Mouse (Mus musculus) adrenal gland, adult (tissue): ENCODE data around the gene Zbtb40.
A peak's percentile ranks its signal among the peaks of the same experiment; 100 is the strongest.

Experiments
- DNase-seq, 2 experiments: peaks; one replicate each; pipeline ENCODE4 v3.0.0; 2022 to 2023; ENCODE audit warnings: low spot score in 1 of 2; ENCODE audit not compliant: inconsistent age in 2 of 2

Gene Zbtb40

DNA sequence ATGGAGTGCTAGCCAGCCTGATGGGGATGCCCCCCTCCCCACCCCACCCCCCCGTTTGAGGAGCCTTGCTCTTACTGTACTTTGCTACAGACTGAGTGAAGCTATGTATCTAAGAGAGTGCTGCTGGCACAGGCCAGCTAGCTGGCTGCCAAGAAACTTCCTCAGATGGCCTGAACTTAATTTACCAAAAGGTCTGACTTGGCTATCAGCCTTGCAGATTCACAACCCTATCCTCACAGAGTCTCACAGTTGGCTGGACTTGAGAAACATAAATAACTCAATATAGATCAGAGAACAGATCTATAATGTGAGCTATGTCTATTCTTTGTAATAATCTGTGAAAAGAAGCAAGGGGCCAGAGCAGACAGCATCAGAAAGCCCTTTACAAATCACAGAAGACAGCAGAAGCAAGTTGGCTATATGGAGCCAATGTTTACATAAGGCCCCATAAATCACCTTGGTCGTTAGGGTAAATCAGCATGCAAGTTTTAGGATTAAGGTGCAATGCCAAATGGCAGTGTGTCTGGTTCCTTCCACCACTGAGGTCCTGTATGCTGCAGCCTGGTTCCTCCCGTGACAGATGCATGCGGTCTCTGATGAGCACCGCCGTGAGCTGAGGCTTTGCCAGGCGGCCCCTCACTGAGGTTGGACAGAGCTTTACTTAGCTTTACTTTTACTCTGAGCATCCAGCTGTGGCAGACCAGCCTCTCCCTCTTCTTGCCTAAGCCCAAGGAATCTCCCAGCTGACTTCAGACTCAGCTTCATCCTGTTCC, 15.3 kb downstream of the Zbtb40 start:
- DNase-seq, result peak in 1 of 2 experiments; percentile 34

- DNase-seq, result no peak
These were observed 16.1 kb downstream of the Zbtb40 start for GRCm38 (mm10) chr4:137032456-137032855.

DNA sequence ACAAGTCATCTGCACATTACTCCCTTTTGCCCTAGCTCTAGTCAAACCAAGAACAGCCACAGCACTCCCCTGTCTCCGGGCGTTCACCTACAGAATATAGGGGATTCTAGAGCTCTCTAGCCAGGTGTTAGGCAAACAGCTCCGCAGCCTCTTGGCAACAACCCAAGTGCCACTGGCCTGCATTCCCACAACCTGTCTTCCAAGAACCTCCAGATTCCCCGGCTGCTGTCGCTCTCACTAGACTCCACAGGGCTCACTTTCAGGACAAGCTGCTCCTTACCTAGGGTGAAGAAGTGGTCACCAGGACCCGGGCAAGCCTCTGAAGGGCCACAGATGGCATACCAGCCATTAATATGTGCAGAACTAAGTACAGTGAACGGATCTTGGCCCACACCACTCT, 17.3 kb downstream of the Zbtb40 start:
- DNase-seq, result no peak

DNA sequence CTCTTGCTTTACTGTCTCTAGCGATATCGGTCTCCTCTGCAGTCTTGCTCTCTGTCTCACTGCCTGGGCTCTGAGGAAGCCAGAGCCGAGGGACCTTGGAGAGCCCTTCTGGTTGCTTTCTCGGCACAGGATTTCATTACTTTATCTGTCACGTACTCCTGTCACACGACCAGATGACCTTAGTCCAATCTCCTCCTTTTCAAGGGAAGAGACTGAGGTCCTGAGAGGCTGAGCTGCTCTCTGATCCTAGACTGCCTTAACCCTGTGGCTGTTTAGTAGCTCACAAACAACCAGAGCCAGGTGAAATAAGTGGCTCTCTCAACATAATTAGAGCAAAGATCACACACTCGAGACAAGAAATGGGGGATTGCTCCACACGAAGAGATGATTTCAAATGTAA, 19.3 kb downstream of the Zbtb40 start:
- peak; percentile 42 to 79 for DNase-seq

GRCm38 (mm10) chr4:137027051-137027450, 21.6 kb downstream of the Zbtb40 start:
- DNase-seq, result no peak

- DNase-seq, result peak; percentile 46 to 65
These were observed 23.0 kb downstream of the Zbtb40 start for GRCm38 (mm10) chr4:137025570-137025969.

GRCm38 (mm10) chr4:137025133-137025532, 23.5 kb downstream of the Zbtb40 start:
- no peak for DNase-seq

DNA sequence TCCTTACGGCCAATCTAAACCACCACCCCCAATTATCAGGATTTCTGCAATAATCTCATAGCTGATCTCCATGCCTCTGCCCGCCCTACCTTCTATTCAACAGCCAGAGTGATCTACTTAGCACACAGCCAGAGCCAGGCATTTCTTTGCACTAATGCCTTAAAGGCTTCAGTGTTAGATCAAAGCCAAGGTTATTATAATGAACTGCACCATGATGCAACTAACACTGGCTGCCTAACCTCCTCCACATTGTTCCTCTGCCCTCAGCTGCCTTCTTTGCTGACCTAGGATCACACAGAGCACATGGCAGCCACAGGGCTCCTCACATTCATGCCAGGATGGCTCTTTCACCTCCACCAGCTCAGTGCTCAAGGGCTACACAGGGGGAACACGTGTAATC, 28.5 kb downstream of the Zbtb40 start:
- DNase-seq, result peak in 1 of 2 experiments; percentile 70

GRCm38 (mm10) chr4:137015934-137016333, 32.7 kb downstream of the Zbtb40 start:
- no peak for DNase-seq

GRCm38 (mm10) chr4:137015476-137015856, 33.1 kb downstream of the Zbtb40 start:
- no peak for DNase-seq

- no peak for DNase-seq
These were observed 33.7 kb downstream of the Zbtb40 start for GRCm38 (mm10) chr4:137014654-137015475.

GRCm38 (mm10) chr4:137014124-137014523, 34.5 kb downstream of the Zbtb40 start:
- no peak for DNase-seq

DNA sequence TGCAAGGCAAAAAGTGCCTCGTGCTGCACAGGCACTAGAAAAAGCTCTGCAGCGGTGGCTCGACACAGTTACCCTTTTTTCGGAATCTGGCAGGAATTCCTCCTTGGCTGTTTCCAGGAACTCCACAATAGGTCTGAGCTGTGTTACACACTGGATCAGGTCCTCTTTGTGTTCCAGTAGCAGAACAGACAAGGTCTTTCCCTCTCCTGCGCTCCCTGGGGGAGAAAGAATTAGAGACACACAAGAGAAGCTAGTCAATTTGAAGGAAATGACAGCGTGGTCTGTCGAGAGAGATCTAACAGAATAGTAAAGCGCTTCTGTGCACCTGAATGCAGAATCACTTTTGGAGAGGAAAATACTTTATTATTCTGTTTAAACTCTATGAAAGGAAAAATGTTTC, 41.6 kb downstream of the Zbtb40 start:
- DNase-seq, result no peak

DNA sequence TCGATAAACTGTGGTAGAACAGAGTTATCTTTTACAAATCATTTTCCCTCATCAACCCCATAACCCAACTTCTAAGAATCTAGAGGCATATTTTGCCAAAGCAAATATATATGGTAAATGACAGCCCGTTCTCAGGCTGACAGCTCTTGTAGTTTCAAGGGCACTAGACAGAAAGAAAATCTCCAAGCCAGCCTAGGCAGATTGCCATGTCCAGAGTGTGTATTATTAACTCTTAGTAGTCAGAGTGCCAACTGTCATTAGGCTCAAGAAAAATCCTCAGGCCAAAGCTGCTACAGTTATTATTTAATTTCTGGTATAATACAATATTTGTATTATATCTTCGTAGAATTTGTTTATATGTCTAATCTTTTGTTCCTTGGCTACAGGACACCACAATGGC, 46.8 kb downstream of the Zbtb40 start:
- peak; percentile 27 to 62 for DNase-seq

GRCm38 (mm10) chr4:137001020-137001419, 47.6 kb downstream of the Zbtb40 start:
- DNase-seq, result no peak

DNA sequence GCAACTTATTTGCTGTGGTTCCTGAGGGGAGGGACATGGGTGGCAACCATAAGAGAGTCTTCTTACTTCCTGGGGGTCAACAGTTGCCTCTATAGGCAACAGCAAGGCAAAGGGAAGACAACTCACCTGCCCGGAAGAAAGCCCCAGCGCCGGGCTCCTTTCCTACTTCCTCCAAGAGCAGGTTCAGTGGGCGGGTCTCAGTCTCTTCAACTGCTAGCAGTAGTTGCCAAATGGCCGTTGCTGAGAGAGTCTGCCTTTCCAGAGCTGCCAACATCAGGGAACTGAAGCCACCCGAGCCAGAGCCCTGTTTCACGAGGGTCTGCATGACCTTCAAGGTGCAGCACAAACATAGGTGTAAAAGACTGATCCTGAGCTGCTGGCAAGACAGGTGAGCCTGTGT, 50.2 kb downstream of the Zbtb40 start:
- DNase-seq, result no peak

DNA sequence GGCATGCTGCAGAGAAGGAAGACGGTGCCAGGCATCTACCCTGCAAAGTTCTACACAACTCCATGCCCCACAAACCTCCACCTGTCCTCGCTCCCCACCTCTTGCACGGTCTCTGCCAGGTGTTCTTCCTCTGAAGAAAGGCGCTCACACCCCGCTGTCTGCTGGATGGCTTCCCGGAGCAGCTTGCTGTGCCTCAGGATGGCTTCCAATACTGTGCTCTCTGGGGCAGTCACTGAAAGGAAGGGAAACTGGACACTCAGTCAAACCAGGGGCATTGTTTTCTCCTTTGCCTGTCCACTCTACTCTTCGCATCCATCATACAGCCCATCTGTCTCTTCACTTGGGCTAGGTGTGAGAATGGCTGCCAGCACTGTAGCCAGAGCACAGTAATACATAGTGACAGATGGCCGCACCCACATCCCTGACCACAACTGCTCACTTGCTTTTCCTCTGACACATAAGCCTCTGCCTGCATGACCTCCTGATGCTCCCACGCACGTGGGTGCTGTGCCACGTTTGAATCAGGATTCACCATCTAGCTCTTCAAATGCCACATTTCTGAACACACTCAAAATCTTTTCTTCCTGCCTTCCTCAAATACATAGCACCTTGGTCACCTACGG, 50.8 kb downstream of the Zbtb40 start:
- no peak for DNase-seq

GRCm38 (mm10) chr4:136996933-136997332, 51.7 kb downstream of the Zbtb40 start:
- no peak for DNase-seq

GRCm38 (mm10) chr4:136995361-136995760, 53.2 kb downstream of the Zbtb40 start:
- DNase-seq, result peak; percentile 33 to 43

GRCm38 (mm10) chr4:136981993-136982695, 66.5 kb downstream of the Zbtb40 start:
- DNase-seq, result peak in 1 of 2 experiments; percentile 37

GRCm38 (mm10) chr4:136981347-136981746, 67.3 kb downstream of the Zbtb40 start:
- peak; percentile 84 to 91 for DNase-seq
